Mouse (Mus musculus) liver, embryonic 12.5 days (tissue): ENCODE results near the gene Vstm2l. TPM values are rescaled to one million over a fixed set of nuclear protein-coding genes. Genes with fewer than 3 reads are reported as not detected.

Experiments
- ATAC-seq: fragments of 200-750 bp; cut with Nextera tagmentation; 2 replicates; pipeline ENCODE4 v1.8.0; 2017; ENCODE audit warnings: moderate number of reproducible peaks, mild to moderate bottlenecking, moderate library complexity
- H3K27ac ChIP-seq: fragments of 300-500 bp; sonication (generic); 2 replicates; pipeline ENCODE4 v1.5.1; 2016; ENCODE audit warnings: mild to moderate bottlenecking
- H3K27me3 ChIP-seq: fragments of 300-500 bp; sonication (generic); replicated peaks from 2 replicates; pipeline ENCODE4 v1.6.1; 2016; ENCODE audit warnings: mild to moderate bottlenecking, moderate library complexity
- H3K36me3 ChIP-seq: fragments of 300-500 bp; sonication (generic); 2 replicates; pipeline ENCODE4 v1.6.1; 2016; ENCODE audit warnings: mild to moderate bottlenecking, moderate library complexity
- H3K4me1 ChIP-seq: fragments of 300-500 bp; sonication (generic); 2 replicates; pipeline ENCODE4 v1.6.1; 2016
- H3K4me2 ChIP-seq: fragments of 300-500 bp; sonication (generic); 2 replicates; pipeline ENCODE4 v1.6.1; 2016; ENCODE audit warnings: mild to moderate bottlenecking, moderate library complexity
- H3K4me3 ChIP-seq: fragments of 300-500 bp; sonication (generic); 2 replicates; pipeline ENCODE4 v1.5.1; 2016; ENCODE audit warnings: mild to moderate bottlenecking, moderate library complexity
- H3K9ac ChIP-seq: fragments of 300-500 bp; sonication (generic); 2 replicates; pipeline ENCODE4 v1.6.1; 2016; ENCODE audit warnings: mild to moderate bottlenecking, moderate library complexity
- H3K9me3 ChIP-seq: fragments of 300-500 bp; sonication (generic); replicated peaks from 2 replicates; pipeline ENCODE4 v1.6.1; 2016; ENCODE audit warnings: mild to moderate bottlenecking, moderate library complexity
- WGBS: fragments of 180-500 bp; shearing (Covaris S2); methylation state at CpG from one replicate; pipeline ENCODE4 v1.1.7; 2016; ENCODE audit not compliant: insufficient replicate concordance; 5-methylcytosine and 5-hydroxymethylcytosine counted together
- polyA plus RNA-seq: library from polyadenylated mRNA; unstranded; fragments of >200 nt; fragmentation: Nextera tagmentation; extraction: Ambion mirVana; gene quantifications from 2 replicates; pipeline ENCODE4 v1.2.1, GENCODE M21; 2016

The Vstm2l gene
- not detected in 2 replicates for polyA plus RNA-seq

- no peaks in the 10 kb centered on the region for H3K9me3 ChIP-seq
- 7% methylated on average over 57 of the region's 62 CpGs for WGBS
- no peak within 1 kb of the TSS for H3K27ac ChIP-seq
- H3K4me2 ChIP-seq, result peak within 1 kb of the TSS; percentile 48
- no peak for ATAC-seq
- peak within 1 kb of the TSS; percentile 33 for H3K4me3 ChIP-seq
- H3K9ac ChIP-seq, result no peak within 1 kb of the TSS
- H3K36me3 ChIP-seq, result no peaks in the 10 kb centered on the region
- H3K27me3 ChIP-seq, result peaks cover 62% of the 10 kb centered on the region
- H3K4me1 ChIP-seq, result peaks cover 8% of the 10 kb centered on the region
These were observed at the start of gene Vstm2l for GRCm38 (mm10) chr2:157914105-157914764. Gene Vstm2l (plus strand): TSS chr2:157914653.

GRCm38 (mm10) chr2:157867126-157867525 lies 47.3 kb upstream of the Vstm2l start:
- 83% methylated on average over 3 of the region's 3 CpGs for WGBS
- no peak overlapping the region for H3K9ac ChIP-seq
- no peak overlapping the region for H3K4me3 ChIP-seq
- no peak for ATAC-seq
- H3K27me3 ChIP-seq, result no peaks in the 10 kb centered on the region
- no peaks in the 10 kb centered on the region for H3K9me3 ChIP-seq
- H3K36me3 ChIP-seq, result peaks cover 7% of the 10 kb centered on the region; the same call in 1 of the 2 replicates
- H3K4me2 ChIP-seq, result no peak overlapping the region
- no peak overlapping the region for H3K27ac ChIP-seq
- H3K4me1 ChIP-seq, result no peaks in the 10 kb centered on the region

GRCm38 (mm10) chr2:157870247-157870646 lies 44.2 kb upstream of the Vstm2l start:
- no peaks in the 10 kb centered on the region for H3K4me1 ChIP-seq
- no peak overlapping the region for H3K4me2 ChIP-seq
- ATAC-seq, result no peak
- H3K27ac ChIP-seq, result no peak overlapping the region
- no peak overlapping the region for H3K4me3 ChIP-seq
- peaks cover 10% of the 10 kb centered on the region; the same call in 1 of the 2 replicates for H3K36me3 ChIP-seq
- H3K9me3 ChIP-seq, result no peaks in the 10 kb centered on the region
- H3K27me3 ChIP-seq, result no peaks in the 10 kb centered on the region
- no peak overlapping the region for H3K9ac ChIP-seq
- WGBS, result 76% methylated on average over 6 of the region's 6 CpGs

GRCm38 (mm10) chr2:157873223-157873622 lies 41.2 kb upstream of the Vstm2l start:
- no peak overlapping the region for H3K9ac ChIP-seq
- H3K36me3 ChIP-seq, result peaks cover 10% of the 10 kb centered on the region; the same call in 1 of the 2 replicates
- H3K27ac ChIP-seq, result no peak overlapping the region
- ATAC-seq, result no peak
- H3K4me2 ChIP-seq, result no peak overlapping the region
- 71% methylated on average over 6 of the region's 6 CpGs for WGBS
- H3K9me3 ChIP-seq, result no peaks in the 10 kb centered on the region
- no peaks in the 10 kb centered on the region for H3K4me1 ChIP-seq
- H3K4me3 ChIP-seq, result no peak overlapping the region
- H3K27me3 ChIP-seq, result no peaks in the 10 kb centered on the region

- no peak for ATAC-seq
- WGBS, result 76% methylated on average over 1 of the region's 1 CpGs
- no peak overlapping the region for H3K9ac ChIP-seq
- no peak overlapping the region for H3K4me2 ChIP-seq
- no peaks in the 10 kb centered on the region for H3K27me3 ChIP-seq
- H3K9me3 ChIP-seq, result no peaks in the 10 kb centered on the region
- peaks cover 10% of the 10 kb centered on the region; the same call in 1 of the 2 replicates for H3K36me3 ChIP-seq
- no peaks in the 10 kb centered on the region for H3K4me1 ChIP-seq
- H3K27ac ChIP-seq, result no peak overlapping the region
- no peak overlapping the region for H3K4me3 ChIP-seq
These were observed 40.8 kb upstream of the Vstm2l start for GRCm38 (mm10) chr2:157873691-157874090.

GRCm38 (mm10) chr2:157875111-157875510 lies 39.3 kb upstream of the Vstm2l start:
- WGBS, result 73% methylated on average over 8 of the region's 8 CpGs
- no peak overlapping the region for H3K4me2 ChIP-seq
- H3K36me3 ChIP-seq, result peaks cover 10% of the 10 kb centered on the region; the same call in 1 of the 2 replicates
- ATAC-seq, result no peak
- H3K9me3 ChIP-seq, result no peaks in the 10 kb centered on the region
- H3K4me1 ChIP-seq, result no peaks in the 10 kb centered on the region
- H3K27me3 ChIP-seq, result no peaks in the 10 kb centered on the region
- no peak overlapping the region for H3K9ac ChIP-seq
- no peak overlapping the region for H3K27ac ChIP-seq
- H3K4me3 ChIP-seq, result no peak overlapping the region

- 82% methylated on average over 3 of the region's 3 CpGs for WGBS
These were observed 37.1 kb upstream of the Vstm2l start for GRCm38 (mm10) chr2:157877394-157877793.

GRCm38 (mm10) chr2:157877967-157878366 lies 36.5 kb upstream of the Vstm2l start:
- WGBS, result 66% methylated on average over 5 of the region's 5 CpGs
- ATAC-seq, result no peak
- Histone ChIP-seq H3K9ac (no peak overlapping the region), H3K4me1 (no peaks in the 10 kb centered on the region), H3K4me3 (no peak overlapping the region), H3K27ac (no peak overlapping the region), H3K27me3 (no peaks in the 10 kb centered on the region), H3K9me3 (no peaks in the 10 kb centered on the region), H3K36me3 (0 out of 2 replicates have a peak, but pooled peaks cover under 1% of the 10 kb centered on the region), H3K4me2 (no peak overlapping the region)

More at GRCm38 (mm10) chr2:157877394-157877793, 37.1 kb upstream of the Vstm2l start:
- ATAC-seq, result no peak
- Histone ChIP-seq H3K4me1 (no peaks in the 10 kb centered on the region), H3K27ac (no peak overlapping the region), H3K4me2 (no peak overlapping the region), H3K27me3 (no peaks in the 10 kb centered on the region), H3K36me3 (0 out of 2 replicates have a peak, but pooled peaks cover 3% of the 10 kb centered on the region), H3K9ac (no peak overlapping the region), H3K9me3 (no peaks in the 10 kb centered on the region), H3K4me3 (no peak overlapping the region)

- no peak overlapping the region for H3K4me3 ChIP-seq
- ATAC-seq, result no peak
- H3K4me2 ChIP-seq, result no peak overlapping the region
- H3K4me1 ChIP-seq, result no peaks in the 10 kb centered on the region
- H3K9ac ChIP-seq, result no peak overlapping the region
- H3K27me3 ChIP-seq, result no peaks in the 10 kb centered on the region
- H3K36me3 ChIP-seq, result peaks cover 19% of the 10 kb centered on the region
- WGBS, result 71% methylated on average over 11 of the region's 11 CpGs
- H3K27ac ChIP-seq, result no peak overlapping the region
- no peaks in the 10 kb centered on the region for H3K9me3 ChIP-seq
These were observed 32.5 kb upstream of the Vstm2l start for GRCm38 (mm10) chr2:157881939-157882338.

- Histone ChIP-seq H3K4me1 (peaks cover 9% of the 10 kb centered on the region; the same call in 1 of the 2 replicates), H3K27me3 (no peaks in the 10 kb centered on the region), H3K9ac (no peak overlapping the region), H3K36me3 (peaks cover 31% of the 10 kb centered on the region), H3K4me2 (no peak overlapping the region), H3K27ac (no peak overlapping the region), H3K4me3 (no peak overlapping the region), H3K9me3 (no peaks in the 10 kb centered on the region)
- ATAC-seq, result no peak
- 64% methylated on average over 10 of the region's 10 CpGs for WGBS
These were observed 27.0 kb upstream of the Vstm2l start for GRCm38 (mm10) chr2:157887275-157888025.

- peaks cover 9% of the 10 kb centered on the region; the same call in 1 of the 2 replicates for H3K4me1 ChIP-seq
- H3K36me3 ChIP-seq, result peaks cover 12% of the 10 kb centered on the region; the same call in 1 of the 2 replicates
- WGBS, result 72% methylated on average over 6 of the region's 6 CpGs
- no peaks in the 10 kb centered on the region for H3K9me3 ChIP-seq
- no peak overlapping the region for H3K4me2 ChIP-seq
- no peak overlapping the region for H3K4me3 ChIP-seq
- no peaks in the 10 kb centered on the region for H3K27me3 ChIP-seq
- ATAC-seq, result no peak
- H3K9ac ChIP-seq, result no peak overlapping the region
- no peak overlapping the region for H3K27ac ChIP-seq
These were observed 23.3 kb upstream of the Vstm2l start for GRCm38 (mm10) chr2:157891166-157891565.

GRCm38 (mm10) chr2:157897131-157897530 lies 17.3 kb upstream of the Vstm2l start:
- WGBS, result 70% methylated on average over 4 of the region's 4 CpGs
- no peak for ATAC-seq
- H3K27me3 ChIP-seq, result peaks cover 8% of the 10 kb centered on the region

More at GRCm38 (mm10) chr2:157897131-157897530, 17.3 kb upstream of the Vstm2l start:
- H3K9ac ChIP-seq, result no peak overlapping the region
- H3K4me2 ChIP-seq, result no peak overlapping the region
- H3K4me3 ChIP-seq, result no peak overlapping the region
- H3K4me1 ChIP-seq, result no peaks in the 10 kb centered on the region
- H3K9me3 ChIP-seq, result no peaks in the 10 kb centered on the region
- no peak overlapping the region for H3K27ac ChIP-seq
- no peaks in the 10 kb centered on the region for H3K36me3 ChIP-seq
